Mouse (Mus musculus) ES-Bruce4 (cell line): ENCODE data around the gene Cuta.

ENCODE experiments used
- CTCF ChIP-seq: IDR thresholded peaks from one replicate; pipeline ENCODE4 v1.8.1; 2011; ENCODE audit warnings: low read depth, low read length
- EP300 ChIP-seq: IDR thresholded peaks from 2 replicates; pipeline ENCODE4 v1.6.1; 2011; ENCODE audit warnings: low read depth, low read length; ENCODE audit not compliant: insufficient read depth
- POLR2A ChIP-seq: IDR thresholded peaks from one replicate; pipeline ENCODE4 v1.8.1; 2011; ENCODE audit warnings: low read length; ENCODE audit not compliant: insufficient read depth

GRCm38 (mm10) chr17:26972703-26973574, 33.6 kb upstream of the Cuta start, which contains the start of gene Zbtb9:
- TF ChIP-seq CTCF (no peak), POLR2A (peak; percentile 97), EP300 (no peak)
